Mouse (Mus musculus): Measurements from ENCODE around the gene Hsf4. TPM values are rescaled to one million over a fixed set of nuclear protein-coding genes. Genes with fewer than 3 reads are reported as not detected.

Hsf4 gene
- total RNA-seq, 4 experiments from 2014 or later: 2.1 to 4.8 (median 3.3) TPM

- DNase-seq: no peak
Observed at GRCm38 (mm10) chr8:105259721-105260320, 9.8 kb upstream of the Hsf4 start.

- DNase-seq: no peak
Observed at GRCm38 (mm10) chr8:105260371-105261099, 9.1 kb upstream of the Hsf4 start.

- DNase-seq: no peak
Observed at GRCm38 (mm10) chr8:105261326-105261980, 8.1 kb upstream of the Hsf4 start.

DNA sequence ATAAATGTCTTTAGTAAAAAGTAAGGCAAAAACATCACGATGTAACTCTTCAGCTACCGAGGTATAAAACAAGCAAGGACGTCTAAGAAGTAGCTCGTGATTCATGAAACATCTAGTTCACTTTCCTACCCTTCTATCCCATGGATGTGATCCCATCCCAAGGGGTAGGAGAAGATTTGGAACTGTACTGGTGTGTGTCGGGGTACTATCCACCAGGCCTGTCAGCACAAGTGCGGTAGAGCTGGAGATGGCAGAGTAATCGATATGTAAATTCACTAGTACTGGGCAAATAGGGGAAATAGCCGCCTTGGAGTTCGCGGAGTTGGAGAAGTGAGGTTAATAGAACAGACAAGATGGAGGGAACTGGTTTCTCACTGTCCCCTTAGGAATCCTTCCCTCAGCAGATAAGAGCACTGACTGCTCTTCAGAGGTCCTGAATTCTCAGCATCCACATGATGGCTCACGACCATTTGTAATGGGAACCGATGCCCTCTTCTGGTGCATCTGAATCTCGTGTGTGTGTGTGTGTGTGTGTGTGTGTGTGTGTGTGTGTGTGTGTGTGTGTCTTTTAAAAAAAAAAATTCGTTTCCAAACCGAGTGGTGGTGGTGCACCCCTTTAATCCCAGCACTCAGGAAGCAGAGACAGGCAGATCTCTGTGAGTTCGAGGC lies 6.2 kb upstream of the Hsf4 start:
- DNase-seq: no peak

- peak; percentile 63 for DNase-seq
Observed at GRCm38 (mm10) chr8:105264024-105264982, 5.3 kb upstream of the Hsf4 start, which contains the start of the genes Tradd and Fbxl8. Gene Tradd, minus strand, starts transcription at chr8:105264609. Gene Fbxl8, plus strand, starts transcription at chr8:105264648.

DNA sequence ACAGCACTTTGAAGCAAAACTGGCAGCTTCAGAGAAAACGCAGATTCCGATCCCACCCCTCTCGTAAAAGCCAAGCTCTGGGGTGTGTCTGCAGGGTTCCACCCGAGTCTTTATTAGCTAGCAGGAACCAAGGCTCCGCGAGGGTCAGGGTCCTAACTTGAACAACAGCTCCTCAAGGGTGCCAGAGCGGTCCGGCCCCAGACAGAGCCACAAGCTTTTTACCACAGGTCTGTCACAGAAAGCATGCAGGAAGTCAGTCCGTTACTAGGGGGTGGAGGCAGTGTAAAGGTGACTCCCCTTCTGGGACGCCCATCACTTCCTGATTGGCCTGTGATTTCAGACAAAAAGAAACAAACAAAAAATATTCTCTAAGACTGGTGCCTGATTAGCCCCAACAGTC lies 4.5 kb upstream of the Hsf4 start:
- DNase-seq: no peak

GRCm38 (mm10) chr8:105266775-105267174 lies 2.8 kb upstream of the Hsf4 start:
- DNase-seq: no peak

DNA sequence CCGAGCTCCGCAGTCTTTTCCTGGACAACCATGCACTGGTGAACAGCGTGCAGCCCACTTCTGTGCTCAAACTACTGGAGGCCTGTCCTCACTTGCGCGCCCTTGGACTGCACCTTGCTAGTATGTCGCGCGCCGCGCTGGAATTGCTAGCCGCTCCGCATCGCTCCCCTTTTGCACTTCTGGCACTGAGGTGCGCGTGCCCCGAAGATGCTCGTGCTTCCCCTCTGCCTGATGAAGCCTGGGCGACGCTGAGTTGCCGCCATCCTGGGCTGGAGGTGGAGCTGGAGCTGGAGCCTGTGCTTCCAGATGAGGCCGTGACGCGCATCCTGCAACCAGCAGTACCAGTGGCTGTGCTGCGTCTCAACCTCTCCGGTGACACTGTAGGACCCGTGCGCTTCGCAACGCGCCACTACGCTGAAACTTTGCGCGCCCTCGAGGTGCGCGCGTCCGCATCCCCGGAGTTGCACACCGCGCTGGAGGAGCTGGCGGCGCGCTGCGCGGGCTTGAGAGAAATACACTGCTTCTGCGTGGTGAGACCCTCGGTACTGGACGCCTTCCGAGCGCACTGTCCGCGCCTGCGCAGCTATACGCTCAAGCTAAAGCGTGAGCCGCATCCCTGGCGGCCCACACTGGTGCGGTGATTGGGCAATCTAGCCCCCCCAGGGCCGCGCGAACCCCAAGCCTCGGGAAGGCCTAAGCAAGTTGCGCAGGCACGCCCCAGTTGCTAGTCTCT lies 1.1 kb upstream of the Hsf4 start:
- DNase-seq: no peak

DNA sequence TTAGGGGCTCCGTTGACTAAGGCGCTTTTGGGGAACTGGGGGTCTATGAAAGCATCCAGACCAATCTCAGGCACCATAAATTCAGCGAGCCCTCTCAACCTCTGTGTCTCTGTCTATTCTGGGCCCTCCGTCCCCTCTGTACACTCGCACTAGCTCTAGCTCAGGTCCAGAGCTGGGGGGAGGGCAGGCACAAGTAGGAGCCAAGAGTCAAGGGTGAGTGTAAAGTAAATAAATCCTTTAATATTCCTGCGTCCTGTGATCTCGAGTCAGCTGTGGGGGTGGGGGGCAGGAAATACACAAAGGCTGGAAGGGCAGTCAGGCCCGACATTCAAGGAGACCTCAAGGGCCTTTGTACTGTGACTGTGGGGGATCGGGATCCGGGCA lies 534 bp upstream of the Hsf4 start:
- no peak for DNase-seq

DNA sequence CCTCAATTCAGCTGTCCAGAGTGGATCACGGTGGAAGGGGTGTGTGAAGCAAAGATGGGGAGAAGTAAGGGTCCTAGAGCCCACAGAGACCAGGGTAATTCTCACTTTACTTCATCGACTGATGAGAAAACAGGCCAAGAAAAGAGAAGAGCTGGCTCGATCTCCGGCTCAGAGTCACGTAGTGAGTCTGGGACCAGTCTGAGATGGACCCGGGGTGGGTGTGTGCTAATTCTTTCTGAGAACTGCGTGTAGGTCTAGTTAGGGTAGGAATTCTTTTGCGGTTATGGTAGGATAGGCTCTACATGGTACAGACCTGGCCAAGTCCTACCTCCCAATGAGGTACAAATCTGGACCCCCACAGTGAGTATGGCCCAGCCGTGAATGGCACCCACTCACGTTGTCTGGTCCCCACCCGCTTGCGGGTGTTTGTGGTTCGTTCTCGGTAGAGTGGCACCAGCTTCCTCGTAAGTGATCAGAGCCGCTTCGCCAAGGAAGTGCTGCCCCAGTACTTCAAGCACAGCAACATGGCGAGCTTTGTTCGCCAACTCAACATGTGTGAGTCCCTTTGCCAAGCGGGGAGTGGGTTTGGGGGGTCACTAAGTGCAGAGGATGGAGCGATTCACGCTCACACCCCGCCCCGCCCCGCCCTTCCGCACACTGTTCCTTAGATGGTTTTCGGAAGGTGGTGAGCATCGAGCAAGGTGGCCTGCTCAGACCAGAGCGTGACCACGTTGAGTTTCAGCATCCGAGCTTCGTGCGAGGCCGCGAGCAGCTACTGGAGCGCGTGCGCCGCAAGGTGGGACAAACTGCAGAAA lies 707 bp downstream of the Hsf4 start:
- DNase-seq: no peak

DNA sequence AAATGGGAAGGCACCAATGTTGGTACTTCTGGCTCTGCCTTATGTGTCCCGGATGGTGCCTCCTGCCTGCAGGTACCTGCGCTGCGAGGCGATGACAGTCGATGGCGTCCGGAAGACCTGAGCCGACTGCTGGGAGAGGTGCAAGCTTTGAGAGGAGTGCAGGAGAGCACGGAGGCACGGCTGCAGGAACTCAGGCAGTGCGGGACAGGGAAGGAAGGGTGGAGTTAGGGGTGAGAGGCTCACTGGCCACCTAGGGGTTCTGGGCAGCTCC lies 1.2 kb downstream of the Hsf4 start:
- no peak for DNase-seq

DNA sequence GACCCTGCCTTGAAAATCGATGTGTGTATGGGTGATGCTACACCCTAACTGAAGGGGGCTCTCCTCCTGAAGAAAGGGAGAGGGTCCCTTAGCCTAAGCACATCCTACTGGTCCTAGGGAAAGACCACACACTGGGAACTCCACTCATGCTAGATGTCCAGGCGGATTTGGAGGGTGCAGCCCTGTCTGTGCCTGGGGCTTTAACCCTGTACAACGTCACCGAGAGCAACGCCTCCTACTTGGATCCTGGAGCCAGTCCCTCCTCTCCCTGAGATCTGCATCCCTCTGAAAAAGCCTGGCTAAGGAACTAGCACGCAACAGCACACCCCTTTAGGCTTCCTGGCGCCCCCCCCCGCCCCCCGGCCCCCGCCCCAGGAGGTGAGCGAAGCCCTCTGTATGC lies 5.8 kb downstream of the Hsf4 start:
- DNase-seq: no peak

DNA sequence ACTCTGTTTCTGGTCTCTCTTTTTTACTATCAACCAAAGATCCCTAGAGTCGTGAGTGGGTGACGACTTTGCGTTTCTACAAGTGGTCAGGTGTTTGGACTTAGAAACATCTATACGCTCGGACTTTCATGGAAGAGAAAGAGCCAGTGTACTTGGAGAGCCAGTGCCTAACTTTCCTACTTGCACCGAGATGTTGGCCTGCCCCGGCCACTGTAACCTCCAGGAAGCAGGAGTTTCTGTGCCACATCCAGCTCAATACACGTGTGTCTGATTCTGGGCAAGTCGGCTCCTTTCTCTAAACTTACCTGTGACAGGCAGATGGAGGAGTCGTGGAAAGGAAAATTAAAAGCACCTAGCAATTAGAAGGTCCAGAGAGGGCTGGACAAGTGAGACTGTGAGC lies 6.2 kb downstream of the Hsf4 start, which contains the start of gene Nol3:
Gene Nol3 (plus strand): TSS at position 301 of the 400 bp plus-strand sequence.
- no peak for DNase-seq

DNA sequence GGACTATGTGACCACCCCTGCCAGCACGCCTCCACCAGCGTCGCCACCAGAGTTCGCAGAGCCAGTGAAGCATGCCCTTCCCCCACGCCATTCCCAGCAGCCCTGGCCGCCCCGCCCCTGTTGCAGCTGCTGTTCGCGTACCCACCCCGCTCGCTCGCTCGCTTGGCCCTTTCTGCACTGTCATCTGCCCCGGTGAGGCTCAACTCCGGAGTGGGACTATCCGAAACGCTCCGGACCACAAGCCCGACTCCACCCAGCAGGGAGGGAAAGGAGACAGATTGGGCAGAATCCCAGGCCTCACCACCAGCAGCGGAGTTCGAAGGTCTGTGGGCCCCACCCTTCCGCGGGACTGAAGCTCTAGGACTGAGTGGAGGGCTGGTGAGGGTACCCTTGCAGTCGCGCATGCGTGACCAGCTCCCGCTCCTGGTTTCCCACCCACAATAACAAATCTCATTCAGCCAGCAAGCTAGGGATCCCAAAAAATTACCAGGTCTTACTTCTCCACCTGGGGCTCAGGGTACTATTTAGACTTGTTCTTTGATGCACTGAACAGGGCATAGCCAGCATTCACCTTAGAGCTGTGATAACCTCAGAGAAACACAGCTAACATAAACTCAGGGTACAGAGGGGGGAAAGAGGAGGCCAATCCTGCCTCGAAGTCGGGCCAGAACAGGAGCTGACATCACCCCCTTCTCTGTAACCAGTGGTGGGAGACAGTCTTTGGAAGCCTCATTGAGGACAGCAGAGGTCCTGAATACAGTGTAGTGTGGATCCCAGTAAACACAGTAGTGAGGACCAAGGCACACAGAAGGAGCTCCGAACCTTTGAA lies 6.9 kb downstream of the Hsf4 start:
- DNase-seq: no peak

DNA sequence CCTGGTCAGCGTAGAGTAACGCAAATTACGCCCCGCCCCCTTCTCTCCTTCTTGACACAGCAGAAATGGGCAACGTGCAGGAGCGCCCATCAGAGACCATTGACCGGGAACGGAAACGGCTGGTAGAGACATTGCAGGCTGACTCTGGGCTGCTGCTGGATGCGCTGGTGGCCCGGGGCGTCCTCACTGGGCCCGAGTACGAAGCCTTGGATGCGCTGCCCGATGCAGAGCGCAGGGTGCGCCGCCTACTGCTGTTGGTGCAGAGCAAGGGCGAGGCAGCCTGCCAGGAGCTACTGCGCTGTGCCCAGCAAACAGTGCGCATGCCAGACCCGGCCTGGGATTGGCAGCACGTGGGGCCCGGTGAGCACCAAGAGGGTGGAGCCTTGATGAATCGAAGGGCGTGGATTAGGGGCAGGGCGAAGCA lies 9.3 kb downstream of the Hsf4 start:
- peak; percentile 86 for DNase-seq

- no peak for DNase-seq
Observed at GRCm38 (mm10) chr8:105280567-105280966, 11.0 kb downstream of the Hsf4 start.

DNA sequence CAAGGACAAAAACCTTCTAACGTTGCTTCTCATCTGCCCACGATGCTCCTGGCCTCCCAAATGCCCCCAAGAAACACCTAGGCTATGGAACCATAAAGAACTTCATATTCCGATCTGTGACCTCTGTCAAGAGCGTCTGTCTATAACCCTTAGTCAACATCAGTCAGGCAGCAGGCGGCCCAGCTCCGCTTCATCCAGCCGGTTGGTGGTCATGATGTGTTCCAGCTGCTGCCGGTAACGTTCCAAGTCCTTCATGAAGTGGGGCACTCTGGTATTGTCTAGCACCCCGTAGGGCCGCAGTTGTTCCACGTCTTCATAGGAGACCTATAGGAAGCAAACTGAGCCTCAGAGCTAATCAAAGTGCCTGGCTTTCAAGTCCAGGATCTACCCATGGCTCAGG lies 12.2 kb downstream of the Hsf4 start:
- no peak for DNase-seq

GRCm38 (mm10) chr8:105282239-105282638 lies 12.6 kb downstream of the Hsf4 start:
- no peak for DNase-seq

DNA sequence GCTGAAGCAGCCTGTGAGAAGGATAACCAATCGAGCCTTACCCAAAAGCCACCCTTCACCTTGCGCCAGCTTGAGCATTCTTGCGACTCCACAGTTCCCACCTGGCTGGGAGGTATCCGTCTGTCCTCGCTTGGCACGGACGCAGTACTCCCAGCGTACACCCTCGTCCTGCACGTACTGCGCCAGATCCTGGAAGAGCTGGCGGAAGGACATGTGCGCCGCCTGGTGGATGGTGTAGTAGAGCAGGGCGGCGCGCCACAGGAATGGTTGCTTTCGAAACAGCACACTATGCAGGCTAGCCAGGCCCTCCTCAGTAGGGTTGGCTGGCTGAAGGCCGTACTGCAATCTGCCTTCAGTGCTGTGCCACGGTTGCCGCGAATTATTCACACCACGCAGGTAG lies 13.5 kb downstream of the Hsf4 start:
- no peak for DNase-seq

DNA sequence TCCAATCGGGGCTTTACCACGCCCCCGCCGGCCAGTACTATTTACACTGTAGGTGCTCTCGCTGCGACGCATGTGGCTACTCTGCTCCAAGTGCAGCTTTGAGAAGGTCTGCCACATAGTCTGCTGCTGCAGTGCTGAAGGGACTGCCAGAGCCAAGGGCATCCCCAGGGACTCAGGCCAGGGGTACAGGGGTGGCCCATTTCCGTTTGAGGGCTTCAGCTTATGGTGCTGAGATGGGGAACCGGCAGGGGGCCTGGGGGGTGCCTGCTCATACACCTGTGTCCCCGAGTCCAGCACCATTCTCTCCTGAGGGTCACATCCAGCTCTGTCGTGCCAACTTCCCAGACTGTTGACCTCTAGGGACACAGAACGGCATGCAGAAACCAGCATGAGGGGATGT lies 15.9 kb downstream of the Hsf4 start:
- no peak for DNase-seq

Data from adrenal gland, adult 8-10 months (tissue).